Mouse (Mus musculus) effector memory CD4-positive, alpha-beta T cell, adult 7 months (primary cell): ENCODE results near the gene Fam126b. TPM values are rescaled to one million over a fixed set of nuclear protein-coding genes. Genes with fewer than 3 reads are reported as not detected.

Experiments
- polyA plus RNA-seq: library from polyadenylated mRNA; unstranded; fragments of 100-300 nt; shearing (Covaris generic); gene quantifications from one replicate; pipeline ENCODE4 v1.2.1, GENCODE M21; 2017

Fam126b gene
- 6.6 TPM for polyA plus RNA-seq

GRCm38 (mm10) chr1:58586171-58586997 lies at the start of gene Fam126b, which contains the start of gene Ndufb3:
TSS of gene Fam126b (minus strand) at chr1:58586323.
TSS of gene Ndufb3 (plus strand) at chr1:58586384.

DNA sequence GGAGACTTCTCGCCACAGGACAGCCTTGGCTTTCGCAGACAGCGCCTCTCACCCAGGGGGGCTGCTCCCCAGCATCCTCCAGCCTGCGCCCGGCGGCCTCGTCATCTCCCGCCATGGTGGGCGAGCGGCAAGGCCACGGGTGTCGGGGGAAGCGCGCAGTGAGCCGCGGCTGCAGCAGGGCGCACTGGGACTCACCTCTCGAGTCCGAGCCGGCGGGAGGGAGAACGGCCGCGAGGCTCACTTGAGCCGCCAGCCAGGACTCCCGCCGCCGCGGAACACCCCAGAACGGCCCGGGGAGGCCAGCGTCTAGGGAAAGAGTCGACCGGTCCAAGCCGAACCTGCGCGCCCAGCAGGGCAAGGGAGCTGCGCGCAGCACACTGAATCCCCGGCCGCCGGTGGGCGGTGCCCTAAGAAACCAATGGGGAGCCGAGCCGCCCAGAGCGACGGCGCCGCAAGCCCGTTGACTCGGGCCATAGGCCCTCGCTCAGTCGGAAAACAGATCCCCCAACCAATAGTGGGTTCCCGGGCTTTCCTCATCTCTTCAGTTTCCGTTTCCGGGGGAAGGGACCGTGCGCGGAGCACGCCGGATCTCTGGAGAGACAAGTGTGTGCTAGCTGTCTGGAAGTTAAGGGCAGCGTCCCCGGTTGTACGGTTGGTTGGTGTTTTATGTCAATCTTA lies 81.4 kb downstream of the Fam126b start, which contains the start of gene Orc2:
Orc2 (minus strand) TSS at position 533 of the 678 bp plus-strand sequence.

Other genes starting within 250 kb of the Fam126b start
- 382 TPM for gene Bzw1, start 193.4 kb downstream of the Fam126b start, polyA plus RNA-seq
- 1,105 TPM for gene Clk1, start 162.3 kb downstream of the Fam126b start, polyA plus RNA-seq
- 38.5 TPM for gene Nif3l1, start 141.2 kb downstream of the Fam126b start, polyA plus RNA-seq
- gene Ppil3, start 140.8 kb downstream of the Fam126b start, polyA plus RNA-seq = 27.0 TPM
- 26.4 TPM for gene Orc2, start 81.2 kb downstream of the Fam126b start, polyA plus RNA-seq
- gene Ndufb3, start 61 bp upstream of the Fam126b start, polyA plus RNA-seq = 66.4 TPM
- not detected for gene Als2cr12, start 109.7 kb upstream of the Fam126b start, polyA plus RNA-seq
- gene Cflar, start 125.2 kb upstream of the Fam126b start, polyA plus RNA-seq = 103 TPM
- 87.5 TPM for gene Casp8, start 209.1 kb upstream of the Fam126b start, polyA plus RNA-seq